Mouse (Mus musculus) brain, embryonic 14.5 days (tissue): Measurements from ENCODE around the gene Tmem9b.

Source experiments
- CTCF ChIP-seq: fragments of 200-500 bp; IDR thresholded peaks from 2 replicates; pipeline ENCODE4 v1.5.1; 2012; ENCODE audit warnings: inconsistent platforms, mild to moderate bottlenecking, moderate library complexity, borderline replicate concordance; ENCODE audit not compliant: insufficient read depth, insufficient read length; ENCODE audit errors: extremely low read depth
- POLR2A ChIP-seq: fragments of 200-500 bp; IDR thresholded peaks from 2 replicates; pipeline ENCODE4 v1.6.1; 2012; ENCODE audit warnings: mild to moderate bottlenecking, inconsistent platforms, borderline replicate concordance; ENCODE audit not compliant: poor library complexity, insufficient read depth, insufficient read length, severe bottlenecking; ENCODE audit errors: extremely low read depth

- TF ChIP-seq CTCF, result no peak
- no peak for TF ChIP-seq POLR2A
Measured at GRCm38 (mm10) chr7:109690961-109691360, 61.7 kb downstream of the Tmem9b start.
